Mouse (Mus musculus) intestine, embryonic 14.5 days (tissue): Measurements from ENCODE around the gene St6galnac3. TPM values are rescaled to one million over a fixed set of nuclear protein-coding genes. Genes with fewer than 3 reads are reported as not detected.

Experiments used
- ATAC-seq: fragments of 200-750 bp; cut with Nextera tagmentation; replicated peaks from 2 replicates; pipeline ENCODE4 v1.8.0; 2017; ENCODE audit warnings: low read depth, moderate number of reproducible peaks, moderate TSS enrichment, moderate library complexity; ENCODE audit not compliant: low FRiP score, low TSS enrichment
- DNase-seq: peaks from one replicate; pipeline ENCODE4 v3.0.0-alpha.2; 2018; ENCODE audit warnings: low spot score
- H3K27ac ChIP-seq: fragments of 300-500 bp; sonication (generic); 2 replicates; pipeline ENCODE4 v1.5.1; 2014; ENCODE audit warnings: low read depth, mild to moderate bottlenecking, control low read depth
- H3K27me3 ChIP-seq: fragments of 300-500 bp; sonication (generic); replicated peaks from 2 replicates; pipeline ENCODE4 v1.6.1; 2014; ENCODE audit warnings: low read length, control low read depth; ENCODE audit not compliant: control insufficient read depth, insufficient read depth
- H3K36me3 ChIP-seq: fragments of 300-500 bp; sonication (generic); 2 replicates; pipeline ENCODE4 v1.6.1; 2014; ENCODE audit warnings: low read length, control low read depth; ENCODE audit not compliant: control insufficient read depth, insufficient read depth
- H3K4me1 ChIP-seq: fragments of 300-500 bp; sonication (generic); replicated peaks from 2 replicates; pipeline ENCODE4 v1.6.1; 2014; ENCODE audit warnings: low read length, control low read depth, mixed read lengths; ENCODE audit not compliant: control insufficient read depth, insufficient read depth
- H3K4me2 ChIP-seq: fragments of 300-500 bp; sonication (generic); 2 replicates; pipeline ENCODE4 v1.6.1; 2014; ENCODE audit warnings: low read length
- H3K4me3 ChIP-seq: fragments of 300-500 bp; sonication (generic); 2 replicates; pipeline ENCODE4 v1.5.1; 2014; ENCODE audit warnings: low read depth, low read length, control low read depth, mixed read lengths
- H3K9ac ChIP-seq: fragments of 300-500 bp; sonication (generic); 2 replicates; pipeline ENCODE4 v1.6.1; 2014; ENCODE audit warnings: mild to moderate bottlenecking, low read length
- H3K9me3 ChIP-seq: fragments of 300-500 bp; sonication (generic); 2 replicates; pipeline ENCODE4 v1.6.1; 2016; ENCODE audit warnings: low read length, control low read depth; ENCODE audit not compliant: control insufficient read depth
- WGBS: fragments of 180-500 bp; shearing (Covaris S2); extraction: QIAGEN DNeasy Blood & Tissue Kit; methylation state at CpG from one replicate; pipeline ENCODE4 v1.1.7; 2014; 5-methylcytosine and 5-hydroxymethylcytosine counted together
- polyA plus RNA-seq: library from polyadenylated mRNA; unstranded; fragments of >200 nt; fragmentation: Nextera tagmentation; extraction: Ambion mirVana; gene quantifications from 2 replicates; pipeline ENCODE4 v1.2.1, GENCODE M21; 2014

Gene St6galnac3
- polyA plus RNA-seq, 1 experiment from 2014 or later = 45.5 TPM

DNA sequence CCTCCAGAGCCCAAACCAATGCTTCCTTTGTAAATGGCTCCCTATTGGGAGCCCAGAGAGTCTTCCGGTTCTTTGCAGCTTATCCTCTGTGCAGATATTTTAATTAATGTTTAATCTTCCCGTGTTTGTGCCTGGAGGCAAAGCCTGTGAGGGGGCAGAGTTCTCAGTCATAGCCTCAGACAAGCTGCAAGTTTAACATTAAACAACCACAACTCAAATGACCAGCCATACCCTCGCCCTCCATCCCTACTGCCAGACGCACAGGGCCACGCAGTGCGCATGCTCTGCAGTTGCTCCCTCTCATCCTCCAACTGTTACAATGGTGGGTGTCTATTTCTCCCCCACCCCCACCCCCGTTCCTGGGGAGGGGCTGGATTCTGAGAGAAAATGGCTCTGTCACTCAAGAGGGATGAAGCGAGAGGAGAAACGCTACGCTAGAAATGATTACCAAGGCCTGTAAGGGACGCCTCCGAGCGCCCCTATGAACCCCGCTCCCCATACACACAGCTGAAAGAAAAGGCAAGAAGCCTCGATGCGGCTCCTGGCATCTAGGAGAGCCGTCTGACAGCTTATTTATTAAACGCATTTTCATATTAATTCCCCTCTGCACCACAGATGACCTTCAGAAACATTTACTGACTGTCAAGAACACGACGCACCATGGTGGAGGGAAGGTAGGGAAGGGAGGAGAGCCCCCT is 81.0 kb downstream of the St6galnac3 start:
- H3K4me3 ChIP-seq = no peak overlapping the region
- H3K27ac ChIP-seq = no peak overlapping the region
- ATAC-seq (no peak; the same call in 1 of the 2 replicates), DNase-seq (no peak)
- H3K27me3 ChIP-seq = no peaks in the 10 kb centered on the region
- 65% methylated on average over 20 of the region's 20 CpGs for WGBS
- H3K9ac ChIP-seq = no peak overlapping the region
- H3K4me2 ChIP-seq = no peak overlapping the region
- no peaks in the 10 kb centered on the region for H3K9me3 ChIP-seq
- H3K36me3 ChIP-seq = no peaks in the 10 kb centered on the region
- H3K4me1 ChIP-seq = peaks cover 11% of the 10 kb centered on the region; the same call in 1 of the 2 replicates

DNA sequence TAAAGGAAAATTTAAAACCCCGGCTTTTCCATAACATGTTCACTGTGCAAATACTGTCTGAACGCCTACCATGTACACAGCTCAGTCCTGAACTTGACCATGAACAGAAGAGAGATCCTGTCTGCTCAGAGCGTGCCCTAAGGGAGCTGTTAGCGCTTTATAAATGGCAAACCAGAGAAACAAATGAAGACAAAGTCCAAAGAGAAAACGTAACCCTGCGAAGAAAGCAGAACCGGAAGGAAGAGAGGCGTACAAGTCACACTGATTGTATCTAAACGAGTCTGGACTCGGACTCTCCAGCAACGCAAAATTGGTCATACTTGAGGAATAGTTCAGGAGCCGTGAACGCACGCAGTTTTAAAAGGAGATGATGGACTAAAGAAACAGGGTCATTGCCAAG is 82.1 kb downstream of the St6galnac3 start:
- Histone ChIP-seq H3K4me2 (no peak overlapping the region), H3K9ac (no peak overlapping the region), H3K36me3 (no peaks in the 10 kb centered on the region), H3K4me1 (peaks cover 11% of the 10 kb centered on the region; the same call in 1 of the 2 replicates), H3K27me3 (no peaks in the 10 kb centered on the region), H3K4me3 (no peak overlapping the region), H3K9me3 (no peaks in the 10 kb centered on the region), H3K27ac (no peak overlapping the region)
- WGBS = 92% methylated on average over 14 of the region's 14 CpGs
- DNase-seq = no peak
- no peak for ATAC-seq

DNA sequence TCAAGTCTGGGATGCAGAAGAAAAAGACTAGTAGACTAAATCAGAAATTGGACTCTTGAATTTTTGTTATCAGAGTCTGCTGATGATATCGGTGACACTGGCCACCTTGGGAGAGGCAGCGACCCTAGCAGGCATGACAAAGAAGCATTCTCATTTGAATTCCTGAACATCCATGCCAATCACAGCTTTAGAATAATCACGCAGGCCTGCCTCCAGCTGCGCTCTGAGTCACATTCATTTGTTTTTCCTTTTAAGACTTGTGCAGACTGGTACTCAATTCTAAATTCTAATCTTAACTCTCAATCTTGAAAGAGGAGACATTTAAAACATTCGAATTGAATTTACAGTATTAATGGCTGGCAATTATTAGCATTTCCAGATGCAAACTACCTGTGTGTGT is 83.2 kb downstream of the St6galnac3 start:
- DNase-seq = no peak
- WGBS = 87% methylated on average over 5 of the region's 5 CpGs
- H3K4me3 ChIP-seq = no peak overlapping the region
- H3K36me3 ChIP-seq = no peaks in the 10 kb centered on the region
- H3K27me3 ChIP-seq = no peaks in the 10 kb centered on the region
- H3K27ac ChIP-seq = no peak overlapping the region
- H3K9ac ChIP-seq = no peak overlapping the region
- H3K9me3 ChIP-seq = no peaks in the 10 kb centered on the region
- no peak overlapping the region for H3K4me2 ChIP-seq
- no peak for ATAC-seq
- H3K4me1 ChIP-seq = peaks cover 11% of the 10 kb centered on the region; the same call in 1 of the 2 replicates

DNA sequence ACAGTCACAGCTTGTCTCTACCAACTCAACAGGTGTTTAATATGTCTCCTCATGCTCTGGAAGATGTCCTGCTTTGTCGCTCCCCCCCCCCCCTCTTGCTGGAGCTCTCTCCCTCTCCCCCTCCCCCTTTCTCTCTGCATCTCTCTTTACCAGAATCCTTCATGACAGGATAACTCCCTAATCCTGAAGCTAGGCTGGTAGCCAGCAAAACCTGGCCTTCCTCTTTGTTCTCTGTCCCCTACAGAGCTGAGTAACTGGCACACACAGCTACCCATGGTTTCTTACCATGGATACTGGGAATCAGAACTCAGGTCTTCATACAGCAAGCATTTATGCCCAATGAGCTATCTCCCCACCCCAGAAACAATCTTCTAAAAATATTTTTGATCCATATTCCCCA is 87.6 kb downstream of the St6galnac3 start:
- no peak overlapping the region for H3K4me2 ChIP-seq
- ATAC-seq (no peak), DNase-seq (no peak)
- H3K4me1 ChIP-seq = no peaks in the 10 kb centered on the region
- no peak overlapping the region for H3K9ac ChIP-seq
- no peaks in the 10 kb centered on the region for H3K9me3 ChIP-seq
- H3K27ac ChIP-seq = no peak overlapping the region
- H3K4me3 ChIP-seq = no peak overlapping the region
- H3K36me3 ChIP-seq = no peaks in the 10 kb centered on the region
- WGBS = 71% methylated on average over 1 of the region's 1 CpGs
- no peaks in the 10 kb centered on the region for H3K27me3 ChIP-seq

DNA sequence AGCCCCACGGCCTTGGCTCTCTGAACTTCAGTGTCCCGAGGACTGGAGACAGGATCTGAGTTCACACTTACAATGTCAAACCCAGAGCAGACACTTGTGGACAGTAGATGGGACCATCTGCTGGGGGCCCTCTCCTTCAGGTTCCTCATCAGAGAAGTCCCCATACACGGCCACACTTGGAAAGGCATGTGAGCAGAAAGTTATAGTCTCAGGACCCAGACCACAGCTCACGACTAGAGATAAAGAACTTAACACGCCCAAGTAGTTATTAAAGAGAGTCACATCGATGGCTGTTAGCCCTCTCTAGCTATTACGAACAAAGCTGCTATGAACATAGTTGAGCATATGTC is 88.2 kb downstream of the St6galnac3 start:
- Histone ChIP-seq H3K27me3 (no peaks in the 10 kb centered on the region), H3K36me3 (no peaks in the 10 kb centered on the region), H3K4me3 (no peak overlapping the region), H3K9ac (no peak overlapping the region), H3K9me3 (no peaks in the 10 kb centered on the region), H3K27ac (no peak overlapping the region), H3K4me2 (no peak overlapping the region), H3K4me1 (no peaks in the 10 kb centered on the region)
- no peak for ATAC-seq
- no peak for DNase-seq
- WGBS = 74% methylated on average over 7 of the region's 7 CpGs

DNA sequence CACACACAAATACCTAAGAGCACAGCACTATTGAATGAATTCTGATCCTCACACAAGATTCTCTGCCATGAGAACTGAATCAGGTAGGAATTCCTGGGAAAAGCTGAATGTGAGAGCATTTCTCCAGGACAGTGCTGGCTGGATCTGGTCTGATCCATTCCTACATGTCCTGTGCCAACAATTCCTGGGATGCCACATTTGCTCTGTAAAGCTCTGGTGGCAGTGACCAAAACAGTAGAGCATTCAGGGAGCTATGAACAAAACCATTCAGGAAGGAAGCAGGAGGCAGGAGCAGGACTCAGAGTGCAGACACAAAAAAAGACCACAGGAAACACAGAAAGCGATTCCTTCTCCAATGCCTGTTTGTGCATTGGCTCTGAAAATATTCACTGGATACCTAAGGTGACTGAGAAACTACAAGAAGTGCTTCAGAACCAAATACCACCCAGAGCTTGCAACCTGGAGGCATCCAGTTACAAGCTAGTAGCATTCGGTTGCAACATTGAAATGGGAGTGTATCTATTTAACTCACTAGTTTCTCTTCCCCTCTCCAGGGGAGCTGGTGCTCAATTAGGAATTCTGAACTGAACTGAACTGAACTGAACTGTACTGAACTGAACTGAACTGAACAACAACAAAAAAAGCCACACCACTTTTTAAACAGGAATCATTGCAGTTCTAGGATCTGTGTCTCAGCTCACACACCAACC is 88.7 kb downstream of the St6galnac3 start:
- H3K4me3 ChIP-seq = no peak overlapping the region
- H3K9me3 ChIP-seq = no peaks in the 10 kb centered on the region
- 58% methylated on average over 2 of the region's 2 CpGs for WGBS
- no peak overlapping the region for H3K4me2 ChIP-seq
- no peak for DNase-seq
- H3K9ac ChIP-seq = no peak overlapping the region
- no peaks in the 10 kb centered on the region for H3K4me1 ChIP-seq
- no peak for ATAC-seq
- H3K36me3 ChIP-seq = no peaks in the 10 kb centered on the region
- H3K27me3 ChIP-seq = no peaks in the 10 kb centered on the region
- no peak overlapping the region for H3K27ac ChIP-seq

DNA sequence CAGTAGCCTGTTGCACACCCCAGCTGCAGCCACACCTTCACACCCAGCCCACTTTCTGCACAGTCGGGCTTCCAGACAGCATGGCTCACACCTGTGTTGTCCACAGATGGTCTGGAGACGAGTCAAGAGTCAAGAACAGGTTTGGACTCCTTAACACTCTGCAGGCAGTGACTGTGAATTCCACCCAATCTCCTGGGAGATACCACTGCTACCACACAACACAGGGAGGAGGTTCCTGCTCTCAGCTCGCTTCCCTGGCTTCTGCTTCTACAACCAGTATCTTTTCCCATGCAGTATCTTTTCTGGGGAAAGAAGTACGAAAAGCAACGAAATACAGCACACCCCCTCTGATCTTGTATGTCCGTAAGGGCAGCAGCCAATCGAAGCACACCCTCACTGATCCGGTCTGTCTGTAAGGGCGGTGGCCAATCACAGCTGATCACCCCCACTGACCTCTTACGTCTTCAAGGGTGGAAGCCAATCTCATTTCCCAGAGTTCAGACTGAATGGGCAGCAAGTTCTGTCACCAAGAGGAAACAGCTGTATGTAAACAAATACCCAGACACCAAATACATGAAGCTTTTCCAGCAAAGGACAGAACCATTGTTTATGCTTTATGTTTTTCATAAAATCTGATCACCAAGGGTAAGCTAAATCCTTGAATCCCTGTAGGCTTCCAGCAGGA is 92.8 kb downstream of the St6galnac3 start:
- no peak for ATAC-seq
- H3K4me1 ChIP-seq = no peaks in the 10 kb centered on the region
- H3K4me2 ChIP-seq = no peak overlapping the region
- no peaks in the 10 kb centered on the region for H3K9me3 ChIP-seq
- WGBS = 74% methylated on average over 10 of the region's 10 CpGs
- H3K36me3 ChIP-seq = no peaks in the 10 kb centered on the region
- H3K4me3 ChIP-seq = no peak overlapping the region
- no peak overlapping the region for H3K27ac ChIP-seq
- H3K9ac ChIP-seq = no peak overlapping the region
- H3K27me3 ChIP-seq = no peaks in the 10 kb centered on the region
- DNase-seq = no peak

DNA sequence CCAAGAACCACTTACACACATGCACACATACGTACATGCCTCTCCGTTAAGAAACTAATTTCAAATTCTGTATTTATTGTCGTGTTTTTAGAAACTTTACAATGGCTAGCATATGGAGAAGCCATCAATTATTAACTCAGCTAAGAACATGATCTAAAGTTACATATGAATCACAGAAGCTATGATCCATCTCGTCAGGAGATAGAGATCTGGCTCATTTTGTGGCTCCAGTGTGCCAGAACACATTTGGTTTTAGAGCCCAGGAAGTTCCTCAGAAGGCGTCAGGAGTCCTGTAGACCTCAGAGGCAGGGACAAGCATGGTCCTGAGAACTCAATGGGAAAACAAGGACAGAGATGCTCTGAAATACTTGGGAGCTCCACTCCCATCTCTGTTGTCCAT is 98.7 kb downstream of the St6galnac3 start:
- H3K36me3 ChIP-seq = no peaks in the 10 kb centered on the region
- no peak overlapping the region for H3K27ac ChIP-seq
- no peak overlapping the region for H3K4me3 ChIP-seq
- no peaks in the 10 kb centered on the region for H3K27me3 ChIP-seq
- ATAC-seq (no peak), DNase-seq (no peak)
- 79% methylated on average over 5 of the region's 5 CpGs for WGBS
- H3K4me2 ChIP-seq = no peak overlapping the region
- no peak overlapping the region for H3K9ac ChIP-seq
- H3K9me3 ChIP-seq = no peaks in the 10 kb centered on the region
- no peaks in the 10 kb centered on the region; the same call in 1 of the 2 replicates for H3K4me1 ChIP-seq
